Mouse (Mus musculus): ENCODE results near the gene Hdac5. TPM values are rescaled to one million over a fixed set of nuclear protein-coding genes. Genes with fewer than 3 reads are reported as not detected.
A peak's percentile ranks its signal among the peaks of the same experiment; 100 is the strongest.

Hdac5 gene
- 100 to 1,000 TPM; 243 to 261 TPM for total RNA-seq (2021)

DNA sequence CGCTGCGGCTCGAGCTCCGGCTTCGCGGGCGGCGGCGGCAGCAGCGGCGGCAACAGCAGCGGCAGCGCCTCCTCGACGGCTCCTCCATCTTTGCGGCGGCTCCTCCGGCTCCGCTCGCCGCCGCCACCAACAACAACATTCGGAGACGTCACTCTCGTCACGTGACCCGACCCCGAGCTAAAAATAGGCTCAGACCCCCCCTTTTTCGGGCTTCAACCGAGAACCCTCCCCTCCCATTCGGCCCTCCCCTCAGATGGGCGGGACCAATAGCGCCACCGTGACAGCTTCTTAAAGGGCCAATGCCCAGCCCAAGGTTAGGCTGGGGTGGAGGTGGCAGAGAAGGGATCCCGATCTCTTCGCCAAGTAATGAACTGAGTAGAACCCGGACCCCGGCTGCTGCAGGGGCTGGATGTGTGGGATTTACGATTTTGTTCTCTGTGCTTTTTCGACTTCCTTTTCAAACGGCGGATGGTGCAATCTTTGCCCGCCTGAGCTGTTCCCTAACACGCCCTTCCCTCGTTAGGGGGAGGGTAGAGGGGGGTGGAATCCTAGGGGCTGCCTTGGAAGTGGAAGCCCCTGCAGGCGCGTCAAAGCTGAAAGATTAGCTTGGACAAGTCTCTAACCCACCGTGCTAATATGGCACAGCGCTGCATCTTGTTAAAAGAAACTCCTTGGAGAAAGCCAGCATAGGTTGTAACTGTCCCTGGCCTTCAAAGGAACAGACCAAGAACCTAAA lies at the start of gene Hdac5:
Gene Hdac5, minus strand, starts transcription at position 161 of the 736 bp plus-strand sequence.
- intact Hi-C loops (cut with DNase I), result loop anchor here (1.0 to 2.0 kb wide), 2 partner anchors 12 to 15 kb away; no protein-coding TSS in a partner anchor
- peak; percentile 97 to 99 for DNase-seq (ENCODE audit: low spot score in 2 of 2)

GRCm38 (mm10) chr11:102279595-102279994 lies 49.6 kb upstream of the Hdac5 start:
- no peak for DNase-seq (ENCODE audit: low spot score in 2 of 2)
- intact Hi-C loops (cut with DNase I), result no loop called here

- no peak for DNase-seq (ENCODE audit: low spot score in 2 of 2)
- intact Hi-C loops (cut with DNase I), result no loop called here
Observed at GRCm38 (mm10) chr11:102277754-102278153, 47.8 kb upstream of the Hdac5 start.

- intact Hi-C loops (cut with DNase I), result no loop called here
- DNase-seq (ENCODE audit: low spot score in 2 of 2), result peak; percentile 29 to 35
Observed at GRCm38 (mm10) chr11:102276411-102276915, 46.5 kb upstream of the Hdac5 start.

DNA sequence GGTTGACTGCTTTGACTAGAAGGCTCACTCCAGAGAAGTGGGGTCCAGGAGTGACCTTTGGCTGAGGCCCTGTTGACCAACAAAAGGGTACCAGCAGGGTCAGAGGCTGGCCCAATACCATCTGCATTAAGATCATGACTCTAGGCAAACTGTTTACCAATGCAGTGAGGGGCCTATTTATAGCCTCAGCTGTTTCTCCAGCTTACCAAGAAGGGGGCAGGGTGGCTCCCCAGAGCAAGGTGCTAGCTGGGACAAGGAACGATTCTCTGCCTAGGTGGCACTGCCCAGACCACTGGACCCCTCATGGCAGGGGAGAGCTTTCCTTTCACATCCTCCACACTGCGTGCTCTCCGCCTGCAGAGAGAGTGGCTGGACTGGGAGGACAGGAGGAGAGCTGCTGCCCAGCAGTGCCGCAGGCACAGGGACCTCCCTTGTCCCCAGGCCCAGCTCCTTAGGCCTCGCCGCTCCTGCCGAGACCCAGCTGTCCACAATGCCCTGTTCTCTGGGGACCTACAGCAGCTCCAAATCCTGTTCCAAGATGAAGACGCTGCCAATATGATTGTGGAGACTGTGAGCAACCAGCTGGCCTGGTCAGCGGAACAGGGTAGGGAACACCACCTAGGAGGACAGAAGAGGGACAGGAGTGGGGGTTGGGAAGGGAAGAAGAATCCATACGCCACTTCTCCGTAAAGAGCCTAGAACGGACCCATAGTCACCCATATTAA lies 38.7 kb upstream of the Hdac5 start, which contains the start of gene Asb16:
Gene Asb16, plus strand, starts transcription at position 224 of the 725 bp plus-strand sequence.
- intact Hi-C loops (cut with DNase I), result no loop called here
- no peak for DNase-seq (ENCODE audit: low spot score in 2 of 2)

GRCm38 (mm10) chr11:102267480-102267879 lies 37.5 kb upstream of the Hdac5 start:
- intact Hi-C loops (cut with DNase I), result no loop called here
- peak; percentile 70 to 80 for DNase-seq (ENCODE audit: low spot score in 2 of 2)

DNA sequence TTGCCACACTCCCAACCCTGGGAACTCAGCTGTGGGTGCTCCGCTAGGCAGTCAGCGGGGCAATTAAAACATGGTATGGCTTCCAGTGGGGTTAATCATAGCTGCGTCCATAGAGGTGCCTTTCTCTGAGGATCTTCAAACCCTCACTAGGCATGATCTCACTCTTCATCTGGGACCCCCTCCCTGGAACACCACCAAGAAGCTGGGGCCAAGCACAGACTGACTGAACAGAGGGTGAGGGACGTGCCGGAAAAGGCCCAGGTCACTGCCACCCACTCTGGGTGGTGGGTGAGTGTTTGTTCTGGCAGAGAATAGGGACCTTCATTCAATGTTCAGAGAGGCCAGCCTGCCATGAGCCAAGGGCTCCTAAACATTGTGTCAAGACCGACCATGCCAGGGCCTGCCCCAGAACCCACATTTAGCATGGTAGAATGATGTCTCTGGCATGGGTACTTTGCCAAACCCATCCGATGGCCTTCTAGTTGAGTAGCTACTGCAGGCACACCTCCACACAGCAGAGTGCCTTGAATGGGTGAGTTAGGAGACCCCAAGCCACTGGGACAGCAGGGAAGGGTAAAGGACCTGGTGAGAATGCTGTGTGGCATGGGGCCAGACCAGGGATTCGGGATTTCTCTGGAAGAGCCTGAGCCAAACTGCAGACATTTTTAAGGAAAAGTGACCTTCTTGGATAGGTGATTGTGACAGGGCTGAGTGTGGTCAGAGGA lies 36.8 kb upstream of the Hdac5 start:
- intact Hi-C loops (cut with DNase I), result no loop called here

DNA sequence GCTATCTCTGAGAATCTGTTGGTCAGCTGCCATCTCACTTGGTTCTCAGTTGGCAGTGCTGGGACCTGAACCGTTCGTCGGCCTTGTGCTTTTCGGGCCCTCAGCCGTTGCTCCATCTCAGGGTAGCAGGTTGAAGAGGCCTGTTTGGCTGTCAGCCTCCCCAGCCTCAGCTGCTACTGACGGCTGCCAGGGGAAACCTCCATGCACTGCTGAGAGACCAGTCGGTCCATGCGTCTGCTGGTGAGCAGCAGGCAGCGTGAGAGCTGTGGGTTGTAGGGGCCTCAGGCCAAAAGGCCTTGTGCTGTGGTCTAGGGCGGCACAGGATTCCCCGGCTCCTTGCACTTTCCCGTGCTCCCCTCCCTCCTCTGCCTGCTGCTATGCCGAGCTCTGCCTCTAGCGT lies 35.9 kb upstream of the Hdac5 start:
- no peak for DNase-seq (ENCODE audit: low spot score in 2 of 2)
- intact Hi-C loops (cut with DNase I), result no loop called here

More for the DNA sequence above, 36.8 kb upstream of the Hdac5 start:
- DNase-seq (ENCODE audit: low spot score in 2 of 2), result no peak

DNA sequence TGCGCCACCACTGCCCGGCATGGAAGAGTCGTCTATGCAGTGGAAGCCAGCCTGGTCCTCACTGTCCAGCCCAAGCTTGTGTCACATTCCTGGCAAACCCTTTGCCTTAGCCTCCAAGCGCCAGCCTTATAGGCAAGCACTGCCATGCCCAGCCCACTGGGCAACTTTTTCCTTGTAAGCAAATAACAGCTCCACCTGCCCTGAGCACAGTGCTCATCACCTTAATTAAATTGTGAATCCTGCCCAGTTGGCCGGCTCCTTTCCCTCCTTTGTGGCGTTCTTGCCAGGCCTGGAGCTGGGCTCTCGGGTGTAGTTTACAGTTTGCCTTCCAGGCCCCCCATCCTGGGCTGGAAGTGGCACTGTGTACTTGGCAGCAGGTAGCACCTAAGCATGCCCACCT lies 33.2 kb upstream of the Hdac5 start:
- no peak for DNase-seq (ENCODE audit: low spot score in 2 of 2)
- intact Hi-C loops (cut with DNase I), result no loop called here

GRCm38 (mm10) chr11:102258521-102258920 lies 28.6 kb upstream of the Hdac5 start:
- intact Hi-C loops (cut with DNase I), result no loop called here
- no peak for DNase-seq (ENCODE audit: low spot score in 2 of 2)

DNA sequence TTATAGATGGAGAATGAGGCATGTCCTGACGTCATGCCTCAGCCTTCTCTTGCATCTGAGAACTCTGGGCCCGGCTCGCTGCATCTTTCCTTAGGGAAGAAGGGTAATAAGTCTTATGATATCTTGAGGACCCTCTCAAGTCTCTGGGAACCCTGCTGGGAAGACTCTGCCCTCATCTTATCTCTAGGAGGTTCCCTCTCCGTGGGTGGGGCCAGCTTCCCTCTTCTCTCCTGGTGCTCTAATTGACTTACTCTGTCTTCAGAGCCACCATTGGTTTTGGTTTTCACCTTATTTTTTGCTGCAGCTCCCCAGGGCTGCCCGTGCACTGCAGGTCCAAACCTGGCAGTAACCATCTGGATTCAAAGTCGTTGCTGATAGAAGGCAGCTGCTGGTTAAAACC lies 28.1 kb upstream of the Hdac5 start:
- no peak for DNase-seq (ENCODE audit: low spot score in 2 of 2)
- intact Hi-C loops (cut with DNase I), result no loop called here

- intact Hi-C loops (cut with DNase I), result no loop called here
Observed at GRCm38 (mm10) chr11:102257514-102257913, 27.5 kb upstream of the Hdac5 start.

GRCm38 (mm10) chr11:102249351-102250090 lies 19.6 kb upstream of the Hdac5 start:
- intact Hi-C loops (cut with DNase I), result loop anchor here (5.0 kb wide), 1 partner anchor 62 kb away; the partner anchor contains the start of genes G6pc3 and Lsm12
- DNase-seq (ENCODE audit: low spot score in 2 of 2), result no peak

More at GRCm38 (mm10) chr11:102257514-102257913, 27.5 kb upstream of the Hdac5 start:
- DNase-seq (ENCODE audit: low spot score in 2 of 2), result peak in 1 of 2 experiments; percentile 23

GRCm38 (mm10) chr11:102248630-102249230 lies 18.8 kb upstream of the Hdac5 start, which contains the start of gene BC030867:
Gene BC030867, plus strand, starts transcription at chr11:102248882.
- intact Hi-C loops (cut with DNase I), result loop anchor here (5.0 kb wide), 1 partner anchor 61 kb away; the partner anchor contains the start of genes G6pc3 and Lsm12
- DNase-seq (ENCODE audit: low spot score in 2 of 2), result peak; percentile 90 to 94

- no peak for DNase-seq (ENCODE audit: low spot score in 2 of 2)
- intact Hi-C loops (cut with DNase I), result loop anchor here (5.0 kb wide), 1 partner anchor 60 kb away; the partner anchor contains the start of genes G6pc3 and Lsm12
Observed at GRCm38 (mm10) chr11:102246871-102247270, 16.9 kb upstream of the Hdac5 start.

DNA sequence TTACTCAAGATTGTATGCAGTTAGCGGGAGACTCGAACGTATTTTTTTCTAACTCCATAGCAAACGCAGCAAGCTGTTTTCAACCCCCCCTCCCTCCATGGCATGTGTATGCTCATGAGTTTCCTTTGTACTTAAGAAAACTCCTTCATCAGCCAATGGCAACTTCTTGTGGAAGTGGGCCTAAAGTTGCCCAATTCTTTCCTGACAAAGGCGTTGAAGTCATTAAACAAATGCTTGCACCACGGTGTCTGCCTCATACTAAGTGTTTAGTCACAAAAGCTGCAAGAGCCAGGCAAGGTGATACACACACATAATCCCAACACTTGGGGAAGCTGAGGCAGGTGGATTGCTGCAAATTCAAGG lies 16.3 kb upstream of the Hdac5 start:
- intact Hi-C loops (cut with DNase I), result loop anchor here (5.0 kb wide), 1 partner anchor 59 kb away; the partner anchor contains the start of genes G6pc3 and Lsm12
- no peak for DNase-seq (ENCODE audit: low spot score in 2 of 2)

GRCm38 (mm10) chr11:102245581-102246272 lies 15.8 kb upstream of the Hdac5 start:
- peak in 1 of 2 experiments; percentile 22 for DNase-seq (ENCODE audit: low spot score in 2 of 2)
- intact Hi-C loops (cut with DNase I), result loop anchor here (2.0 to 5.0 kb wide), 3 partner anchors 15 to 58 kb away; partner anchors contain the start of genes G6pc3, Hdac5 and Lsm12

All from left cerebral cortex, postnatal 25 days (tissue).